Mouse (Mus musculus) heart, adult 8-10 months (tissue): ENCODE measurements at regions not wholly inside any gene's neighbourhood (a gene's known extent, or its start where the extent isn't known, plus 50 kb on each side); places are given as distances from the start of the nearest gene placed in this dataset.

Experiments
- DNase-seq: peaks from one replicate; pipeline ENCODE4 v3.0.0; 2022; ENCODE audit warnings: low spot score

GRCm38 (mm10) chr1:36010834-36011233 is 57.4 kb upstream of the Hs6st1 start:
- DNase-seq: no peak

- no peak for DNase-seq
Observed at GRCm38 (mm10) chr1:36012081-36012765, 56.0 kb upstream of the Hs6st1 start.

- DNase-seq: no peak
Observed at GRCm38 (mm10) chr1:36013823-36014341, 54.3 kb upstream of the Hs6st1 start.

GRCm38 (mm10) chr1:36014372-36014771 is 53.8 kb upstream of the Hs6st1 start:
- DNase-seq: no peak

GRCm38 (mm10) chr1:36015210-36015609 is 53.0 kb upstream of the Hs6st1 start:
- no peak for DNase-seq

- DNase-seq: no peak
Observed at GRCm38 (mm10) chr1:36016566-36016965, 51.6 kb upstream of the Hs6st1 start.

- no peak for DNase-seq
Observed at GRCm38 (mm10) chr1:36017061-36017461, 51.1 kb upstream of the Hs6st1 start.

GRCm38 (mm10) chr1:36017656-36018055 is 50.5 kb upstream of the Hs6st1 start:
- no peak for DNase-seq
